Comparison of ENCODE assay signal across 8 mouse cellular contexts in genomic region chr11:7213501-7214341, GRCm38 (mm10). TPM values are rescaled to one million over a fixed set of nuclear protein-coding genes. Genes with fewer than 3 reads are reported as not detected.
DNase-seq lines count a peak whose midpoint lies in the region; ATAC-seq and TF ChIP-seq lines count a peak whose summit lies in the region.

TSS of gene Igfbp3 (minus strand) at chr11:7213923.

- peaks cover 52% of the 10 kb centered on the region for H3K4me1 ChIP-seq in embryonic facial prominence, embryonic 15.5 days
- H3K4me1 ChIP-seq in heart, embryonic 10.5 days = peaks cover 14% of the 10 kb centered on the region
- peaks cover 5% of the 10 kb centered on the region; the same call in 1 of the 2 replicates for H3K4me1 ChIP-seq in liver, adult 2 months (ENCODE audit: control insufficient read depth, insufficient read depth, low read length)
- H3K4me1 ChIP-seq in olfactory bulb, adult 2 months (ENCODE audit: control insufficient read depth, insufficient read depth, low read length) = peaks cover 13% of the 10 kb centered on the region

- H3K9ac ChIP-seq in embryonic facial prominence, embryonic 15.5 days = peak within 1 kb of the TSS; percentile 44
- H3K9ac ChIP-seq in liver, adult 2 months (ENCODE audit: low read depth, low read length) = peak within 1 kb of the TSS; percentile 38

- no peaks in the 10 kb centered on the region for H3K27me3 ChIP-seq in embryonic facial prominence, embryonic 15.5 days
- peaks cover 39% of the 10 kb centered on the region for H3K27me3 ChIP-seq in heart, embryonic 10.5 days (ENCODE audit: insufficient read depth, poor library complexity, severe bottlenecking)
- H3K27me3 ChIP-seq in liver, adult 2 months (ENCODE audit: control insufficient read depth, insufficient read depth, low read length) = peaks cover 8% of the 10 kb centered on the region; the same call in 1 of the 2 replicates

- peak; percentile 37; the same call in 1 of the 2 replicates for TF ChIP-seq POLR2A in liver, adult 2 months (IDR thresholded peaks at IDR 0.05; ENCODE audit: extremely low read depth, insufficient read depth, low read length)
- TF ChIP-seq POLR2A in olfactory bulb, adult 2 months (IDR thresholded peaks at IDR 0.05; ENCODE audit: insufficient read depth, low read depth, low read length) = peak; percentile 64

- ATAC-seq in embryonic facial prominence, embryonic 15.5 days (ENCODE audit: insufficient number of reproducible peaks, low FRiP score, low TSS enrichment, low read depth) = peak; percentile 81
- no peak for ATAC-seq in activated CD4-positive, CD25-positive, alpha-beta regulatory T cell, adult 4 months

- TF ChIP-seq CTCF in liver, adult 2 months (IDR thresholded peaks at IDR 0.05; ENCODE audit: low read depth, low read length) = no peak
- no peak for TF ChIP-seq CTCF in olfactory bulb, adult 2 months (IDR thresholded peaks at IDR 0.05; ENCODE audit: insufficient read depth, low read depth, low read length)

- H3K4me3 ChIP-seq in embryonic facial prominence, embryonic 15.5 days (replicated peaks) = peak within 1 kb of the TSS; percentile 73
- H3K4me3 ChIP-seq in heart, embryonic 10.5 days = peak within 1 kb of the TSS; percentile 78
- peak within 1 kb of the TSS; percentile 44 for H3K4me3 ChIP-seq in liver, adult 2 months (ENCODE audit: insufficient read depth, low read depth, low read length)
- H3K4me3 ChIP-seq in olfactory bulb, adult 2 months (ENCODE audit: insufficient read depth, low read depth, low read length) = peak within 1 kb of the TSS; percentile 86

- H3K4me2 ChIP-seq in embryonic facial prominence, embryonic 15.5 days (replicated peaks) = peak within 1 kb of the TSS; percentile 82

- H3K79me2 ChIP-seq in liver, adult 2 months (ENCODE audit: control insufficient read depth, insufficient read depth, low read length) = no peaks in the 10 kb centered on the region

- peaks cover 13% of the 10 kb centered on the region for H3K36me3 ChIP-seq in embryonic facial prominence, embryonic 15.5 days
- peaks cover 8% of the 10 kb centered on the region; the same call in 1 of the 2 replicates for H3K36me3 ChIP-seq in heart, embryonic 10.5 days
- no peaks in the 10 kb centered on the region for H3K36me3 ChIP-seq in liver, adult 2 months (ENCODE audit: control insufficient read depth, insufficient read depth, low read length)

- H3K9me3 ChIP-seq in embryonic facial prominence, embryonic 15.5 days (replicated peaks) = no peaks in the 10 kb centered on the region
- H3K9me3 ChIP-seq in heart, embryonic 10.5 days = no peaks in the 10 kb centered on the region

- WGBS in embryonic facial prominence, embryonic 15.5 days = under 1% methylated on average over 104 of the region's 104 CpGs
- 1% methylated on average over 99 of the region's 104 CpGs for WGBS in heart, embryonic 10.5 days
- WGBS in liver, adult 2 months = 2% methylated on average over 103 of the region's 104 CpGs
- under 1% methylated on average over 102 of the region's 104 CpGs for WGBS in olfactory bulb, adult 2 months

- peak within 1 kb of the TSS; percentile 86 for H3K27ac ChIP-seq in embryonic facial prominence, embryonic 15.5 days (replicated peaks)
- peak within 1 kb of the TSS; percentile 74 for H3K27ac ChIP-seq in heart, embryonic 10.5 days
- H3K27ac ChIP-seq in liver, adult 2 months (replicated peaks; ENCODE audit: insufficient read depth, low read depth, low read length) = no peak within 1 kb of the TSS
- H3K27ac ChIP-seq in olfactory bulb, adult 2 months (ENCODE audit: insufficient read depth, low read depth, low read length) = peak within 1 kb of the TSS; percentile 79

- peak; percentile 8 to 45 for DNase-seq in urinary bladder, adult 18-20 months (ENCODE audit: low spot score in 2 of 2)
- DNase-seq in urinary bladder, postnatal 10 days (ENCODE audit: low spot score) = no peak
- DNase-seq in heart, embryonic 10.5 days (ENCODE audit: low spot score) = no peak
- DNase-seq in kidney, postnatal 14 days = peak; percentile 78
- DNase-seq in liver, adult 2 months (ENCODE audit: extremely low read depth, low read depth, low spot score) = no peak

RNA-seq across cellular contexts. Expression of gene Igfbp3, which starts in this region (rescaled TPM):
- 194 and 212 TPM in 2 replicates for polyA plus RNA-seq in embryonic facial prominence, embryonic 15.5 days (2015; fragmentation: Nextera tagmentation; extraction: Ambion mirVana)
- polyA plus RNA-seq in heart, embryonic 10.5 days (2016; fragmentation: Nextera tagmentation; extraction: Ambion mirVana) = 15.7 and 25.9 TPM in 2 replicates
- 17.7 and 34.6 TPM in 2 replicates for total RNA-seq in liver, adult 2 months (2014; rRNA removed)
- 23.5 and 31.2 TPM in 2 replicates for polyA plus RNA-seq in liver, adult 2 months (2012; rRNA removed)
- not detected in 2 replicates for polyA plus RNA-seq in olfactory bulb, adult 2 months (2012; ENCODE audit: insufficient read depth, insufficient read length, low replicate concordance, missing spikeins)
- not detected for polyA plus RNA-seq in activated CD4-positive, CD25-positive, alpha-beta regulatory T cell, adult 4 months (2017; shearing (Covaris generic))

Comparison
In these comparisons a context has a peak if more than half of its experiments do, and no peak if none do; other contexts are left out.
1. RNA of gene Igfbp3 (polyA plus RNA-seq): 194 to 212 TPM in embryonic facial prominence, embryonic 15.5 days, 23.5 to 31.2 TPM in liver, adult 2 months and 15.7 to 25.9 TPM in heart, embryonic 10.5 days; not detected in olfactory bulb, adult 2 months and not detected in activated CD4-positive, CD25-positive, alpha-beta regulatory T cell, adult 4 months; every median in the first group is over 10 times any median in the second.
2. DNase-seq: peak in urinary bladder, adult 18-20 months (2 of 2) and kidney, postnatal 14 days (single experiment); none in urinary bladder, postnatal 10 days (single experiment), heart, embryonic 10.5 days (single experiment) and liver, adult 2 months (single experiment).
3. Peak in every context shown above with its lines, with median percentiles within 50 percentile points of each other: H3K4me3 ChIP-seq.